Mouse (Mus musculus) brain, embryonic 14.5 days (tissue): ENCODE results near the gene Gart.

Source experiments
- CTCF ChIP-seq: fragments of 200-500 bp; IDR thresholded peaks from 2 replicates; pipeline ENCODE4 v1.5.1; 2012; ENCODE audit warnings: inconsistent platforms, mild to moderate bottlenecking, moderate library complexity, borderline replicate concordance; ENCODE audit not compliant: insufficient read depth, insufficient read length; ENCODE audit errors: extremely low read depth
- POLR2A ChIP-seq: fragments of 200-500 bp; IDR thresholded peaks from 2 replicates; pipeline ENCODE4 v1.6.1; 2012; ENCODE audit warnings: mild to moderate bottlenecking, inconsistent platforms, borderline replicate concordance; ENCODE audit not compliant: poor library complexity, insufficient read depth, insufficient read length, severe bottlenecking; ENCODE audit errors: extremely low read depth

GRCm38 (mm10) chr16:91596779-91597671, 49.7 kb downstream of the Gart start:
- TF ChIP-seq POLR2A (no peak), CTCF (no peak)
